Mouse (Mus musculus): ENCODE measurements at regions not wholly inside any gene's neighbourhood (a gene's known extent, or its start where the extent isn't known, plus 50 kb on each side); places are given as distances from the start of the nearest gene placed in this dataset.

DNA sequence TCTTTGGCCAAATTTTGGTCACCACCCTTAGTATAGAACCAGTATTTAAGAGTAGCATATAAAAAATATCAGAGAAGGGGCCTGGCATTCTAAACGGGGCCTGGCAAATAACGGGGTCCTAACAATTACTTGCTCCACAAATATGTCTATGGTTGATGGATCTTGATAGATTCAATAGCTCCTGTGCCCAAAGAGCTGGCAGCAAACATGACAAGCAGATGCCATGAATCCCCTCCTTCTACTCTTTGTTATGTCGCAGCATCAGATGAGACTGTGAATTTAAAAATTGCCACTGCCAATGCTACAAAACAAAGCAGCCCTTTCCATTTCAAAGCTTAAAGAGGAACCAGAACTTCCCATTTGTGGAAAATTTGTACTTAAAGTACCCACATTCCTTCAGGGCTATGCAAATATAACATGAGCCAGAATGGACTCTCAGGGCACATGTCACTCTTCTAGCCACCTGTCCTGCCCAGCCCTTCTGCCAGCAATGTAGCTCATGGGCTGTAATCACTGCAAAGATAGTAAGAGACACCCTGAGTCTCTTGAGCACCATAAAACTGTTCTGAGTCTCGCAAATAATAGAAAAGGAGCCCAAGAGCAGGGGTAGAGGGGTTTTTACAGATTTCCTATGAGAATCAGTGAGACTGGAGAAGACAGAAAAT lies 342.4 kb upstream of the Kirrel3 start:
- DNase-seq: no peak

GRCm38 (mm10) chr9:34155240-34156019 lies 330.3 kb upstream of the Kirrel3 start:
- DNase-seq: no peak

GRCm38 (mm10) chr9:34156581-34156980 lies 329.1 kb upstream of the Kirrel3 start:
- peak; percentile 5 for DNase-seq

DNA sequence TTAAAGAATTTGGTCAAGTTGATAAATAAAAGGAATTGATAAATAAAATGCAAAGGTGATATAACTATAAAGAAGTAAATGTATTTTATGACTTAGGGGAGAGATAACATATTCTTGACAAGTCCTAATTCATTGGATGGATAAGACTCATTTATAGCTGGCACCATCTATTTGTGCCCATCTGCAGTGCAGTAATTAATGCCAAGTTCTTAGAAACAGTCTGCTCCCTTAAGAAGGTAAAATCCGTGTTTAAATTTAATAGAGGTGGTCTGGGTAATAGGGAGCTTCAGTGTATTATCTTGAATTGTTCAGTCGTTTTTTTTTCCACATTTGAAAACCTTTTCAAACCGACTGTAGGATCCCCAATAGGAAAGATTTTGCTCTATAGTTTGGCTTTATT lies 324.6 kb upstream of the Kirrel3 start:
- DNase-seq: no peak

GRCm38 (mm10) chr9:34186314-34186713 lies 299.4 kb upstream of the Kirrel3 start:
- no peak for DNase-seq

DNA sequence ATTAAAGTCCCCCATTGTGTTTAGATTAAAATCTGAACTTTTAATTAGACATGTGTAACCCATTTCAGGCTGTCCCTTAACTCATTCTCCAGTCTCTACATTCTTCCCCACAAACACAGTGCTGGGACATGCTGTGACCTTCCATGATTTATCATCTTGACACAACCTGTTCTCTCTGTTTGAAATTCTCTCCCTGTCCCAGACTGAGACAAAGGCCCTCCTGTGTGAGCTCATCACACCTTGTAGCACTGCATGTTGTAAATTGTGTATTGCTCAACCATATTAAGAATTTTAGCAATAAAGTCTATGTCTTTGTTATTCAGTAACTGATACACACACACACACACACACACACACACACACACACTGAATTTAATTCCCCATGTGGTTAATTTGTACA lies 293.2 kb upstream of the Kirrel3 start:
- no peak for DNase-seq

DNA sequence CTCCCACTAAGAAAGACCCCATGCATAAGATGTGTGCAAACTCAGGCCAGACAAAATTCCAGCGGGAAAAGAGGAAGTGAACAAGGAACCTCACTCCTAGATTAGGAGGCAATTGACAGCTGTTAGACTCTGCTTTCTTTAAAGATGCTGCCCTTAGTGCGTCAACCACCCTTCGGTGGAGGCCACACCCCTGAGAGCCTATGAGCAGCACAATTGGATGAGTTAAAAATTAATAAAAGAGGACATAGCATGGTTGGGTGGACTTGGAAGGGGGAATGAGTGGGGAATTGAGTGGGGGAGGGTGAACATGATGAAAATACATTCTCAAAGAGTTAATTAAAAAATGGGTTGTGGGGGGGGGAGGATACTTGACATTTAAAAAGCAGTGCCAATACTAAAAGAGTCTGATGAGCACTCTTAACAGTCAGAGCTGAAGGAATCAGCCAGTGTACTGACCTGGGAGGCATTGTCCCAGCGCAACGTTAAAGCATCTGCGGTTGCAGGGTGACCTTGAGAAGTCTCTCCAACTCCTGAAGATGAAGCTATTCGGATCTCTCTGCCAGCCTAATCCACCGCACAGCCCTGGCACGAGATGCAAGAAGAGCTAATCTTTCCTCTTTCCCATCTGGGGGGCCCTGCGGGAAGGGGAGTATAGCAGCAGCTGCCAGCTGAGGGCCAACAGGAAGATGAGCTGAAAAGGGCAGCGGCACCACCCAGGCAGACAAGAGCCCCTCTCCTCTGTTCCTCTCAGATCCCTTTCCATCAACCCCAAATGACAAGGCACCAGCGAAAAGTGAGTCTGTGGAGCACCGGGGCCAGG lies 283.4 kb upstream of the Kirrel3 start:
- no peak for DNase-seq

DNA sequence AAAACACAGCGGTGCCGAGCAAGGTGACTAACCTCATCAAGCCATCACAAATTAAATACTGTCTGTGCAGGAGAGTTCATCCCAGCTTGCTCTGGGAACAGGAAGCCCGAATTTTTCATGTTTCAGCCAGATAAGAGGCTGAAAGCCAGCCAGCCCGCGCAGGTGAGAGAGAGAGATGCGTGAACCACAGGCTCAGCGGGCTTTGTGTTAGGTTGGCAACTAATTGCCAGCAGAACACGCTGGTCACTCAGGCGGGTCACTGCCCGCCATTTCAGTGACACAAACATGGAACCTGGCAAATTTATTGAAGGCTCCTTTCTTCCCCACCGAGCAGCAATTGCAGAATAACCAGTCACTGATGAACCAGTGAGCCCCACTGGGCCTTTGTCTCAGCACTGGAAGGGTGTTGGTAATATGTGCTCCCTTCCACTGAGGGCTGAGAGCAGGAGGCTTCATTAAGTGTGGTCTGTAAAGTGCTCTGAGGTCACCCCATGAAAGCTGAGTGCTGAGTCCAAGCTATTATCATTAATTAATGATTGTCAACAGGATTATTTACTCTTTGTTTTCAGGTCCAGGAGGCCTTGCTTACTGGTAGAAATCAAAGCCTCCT lies 282.6 kb upstream of the Kirrel3 start:
- no peak for DNase-seq

GRCm38 (mm10) chr9:34203624-34204365 lies 281.9 kb upstream of the Kirrel3 start:
- DNase-seq: no peak

DNA sequence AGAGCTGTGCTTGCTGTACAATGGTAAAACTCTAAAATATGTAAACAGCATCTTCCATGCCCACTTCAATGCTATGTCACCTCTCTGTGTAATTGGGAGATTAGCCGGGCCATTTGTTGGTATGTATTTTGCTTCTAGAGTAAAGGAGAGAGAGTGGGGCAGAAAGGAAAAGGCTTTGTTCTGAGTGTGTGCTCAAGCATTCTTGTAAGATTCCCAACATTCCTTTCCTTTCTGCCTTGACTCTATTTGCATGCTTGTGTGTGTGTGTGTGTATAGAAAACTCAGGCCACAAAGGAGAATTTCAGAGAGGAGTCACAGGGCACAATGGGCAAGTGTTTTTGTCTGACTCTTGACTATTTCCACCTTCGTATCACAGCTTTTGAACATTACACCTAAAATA lies 281.2 kb upstream of the Kirrel3 start:
- DNase-seq: no peak

DNA sequence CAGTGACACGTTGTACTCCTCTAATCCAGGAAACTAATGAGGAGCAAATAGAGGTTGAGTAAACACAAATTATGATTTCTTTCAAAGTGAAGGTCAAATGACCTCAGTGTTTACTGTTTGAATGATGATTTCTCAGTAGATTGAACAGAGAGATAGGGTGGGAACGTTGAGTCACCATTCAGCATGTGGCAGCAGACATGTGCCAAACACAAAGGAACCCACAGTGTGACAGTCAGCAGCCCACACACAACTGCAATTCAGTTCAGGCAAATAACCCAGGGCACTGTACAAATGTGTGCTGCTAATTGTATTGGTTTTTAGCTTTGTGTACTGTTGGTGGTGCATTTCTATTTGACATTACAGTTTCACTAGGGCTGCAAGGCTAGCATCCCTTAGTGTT lies 254.1 kb upstream of the Kirrel3 start:
- DNase-seq: no peak

- no peak for DNase-seq
Measured at GRCm38 (mm10) chr9:34234734-34235133, 251.0 kb upstream of the Kirrel3 start.

- DNase-seq: no peak
Measured at GRCm38 (mm10) chr9:34239531-34239930, 246.2 kb upstream of the Kirrel3 start.

DNA sequence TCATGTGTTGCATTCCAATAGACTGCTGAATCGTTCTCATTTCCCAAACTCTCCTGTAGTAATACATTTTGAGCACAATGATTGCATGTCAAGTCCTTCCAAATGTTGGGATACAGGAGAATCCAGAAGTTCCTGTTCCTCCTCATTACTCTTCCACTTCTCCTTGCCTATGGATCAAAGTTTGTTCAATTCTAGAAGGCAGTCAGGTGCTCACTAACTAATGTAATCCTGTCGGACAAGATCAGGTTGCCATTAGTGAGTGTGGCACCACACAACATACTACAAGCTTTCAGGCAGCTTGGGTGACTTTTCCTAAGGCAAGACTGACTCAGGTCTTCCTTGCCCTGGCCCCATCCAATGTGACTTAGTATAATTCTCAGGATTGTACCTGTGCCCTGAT lies 242.0 kb upstream of the Kirrel3 start:
- DNase-seq: no peak

- peak; percentile 84 for DNase-seq
Measured at GRCm38 (mm10) chr9:34244576-34244975, 241.1 kb upstream of the Kirrel3 start.

GRCm38 (mm10) chr9:34252796-34253195 lies 232.9 kb upstream of the Kirrel3 start:
- DNase-seq: no peak

- no peak for DNase-seq
Measured at GRCm38 (mm10) chr9:34258492-34258891, 227.2 kb upstream of the Kirrel3 start.

DNA sequence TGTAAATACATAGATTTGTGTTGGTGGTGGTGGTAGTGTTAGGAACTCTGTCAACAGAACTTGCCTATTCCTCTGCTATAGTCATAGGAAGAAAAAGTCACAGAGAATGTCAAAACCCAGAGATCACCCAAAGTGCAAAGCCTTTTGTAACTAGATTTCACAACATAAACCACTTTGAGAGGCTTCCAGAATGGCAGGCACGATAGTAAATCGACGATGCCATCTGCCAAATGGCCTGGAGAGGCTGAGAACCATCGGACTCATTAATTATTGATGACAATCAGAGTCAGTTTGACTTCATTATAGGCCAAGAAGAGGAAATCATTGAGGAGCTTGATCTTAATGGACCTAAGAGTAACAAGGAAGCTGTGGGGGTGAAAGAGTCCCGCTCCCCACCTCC lies 207.6 kb upstream of the Kirrel3 start:
- DNase-seq: no peak

GRCm38 (mm10) chr9:34279386-34279785 lies 206.3 kb upstream of the Kirrel3 start:
- DNase-seq: no peak

DNA sequence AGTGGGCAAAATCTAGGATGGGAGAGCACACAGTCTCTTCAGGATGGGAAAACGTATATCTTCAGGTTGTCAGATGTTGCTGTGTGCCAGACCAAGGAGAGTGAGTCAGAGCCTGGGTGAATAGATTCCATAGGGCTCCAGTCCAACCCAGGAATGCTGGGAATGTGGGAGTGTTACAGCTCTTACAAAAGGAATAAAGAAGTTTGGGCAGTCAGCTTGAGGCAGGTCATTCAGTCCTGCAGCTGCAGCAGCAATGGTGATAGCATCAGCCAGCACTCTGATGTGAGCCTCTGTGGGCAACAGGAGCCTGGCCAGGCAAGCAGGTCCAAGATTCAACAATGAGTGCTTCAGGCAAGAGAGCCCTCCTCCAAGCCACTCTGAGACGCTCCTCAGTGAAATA lies 205.8 kb upstream of the Kirrel3 start:
- DNase-seq: no peak

DNA sequence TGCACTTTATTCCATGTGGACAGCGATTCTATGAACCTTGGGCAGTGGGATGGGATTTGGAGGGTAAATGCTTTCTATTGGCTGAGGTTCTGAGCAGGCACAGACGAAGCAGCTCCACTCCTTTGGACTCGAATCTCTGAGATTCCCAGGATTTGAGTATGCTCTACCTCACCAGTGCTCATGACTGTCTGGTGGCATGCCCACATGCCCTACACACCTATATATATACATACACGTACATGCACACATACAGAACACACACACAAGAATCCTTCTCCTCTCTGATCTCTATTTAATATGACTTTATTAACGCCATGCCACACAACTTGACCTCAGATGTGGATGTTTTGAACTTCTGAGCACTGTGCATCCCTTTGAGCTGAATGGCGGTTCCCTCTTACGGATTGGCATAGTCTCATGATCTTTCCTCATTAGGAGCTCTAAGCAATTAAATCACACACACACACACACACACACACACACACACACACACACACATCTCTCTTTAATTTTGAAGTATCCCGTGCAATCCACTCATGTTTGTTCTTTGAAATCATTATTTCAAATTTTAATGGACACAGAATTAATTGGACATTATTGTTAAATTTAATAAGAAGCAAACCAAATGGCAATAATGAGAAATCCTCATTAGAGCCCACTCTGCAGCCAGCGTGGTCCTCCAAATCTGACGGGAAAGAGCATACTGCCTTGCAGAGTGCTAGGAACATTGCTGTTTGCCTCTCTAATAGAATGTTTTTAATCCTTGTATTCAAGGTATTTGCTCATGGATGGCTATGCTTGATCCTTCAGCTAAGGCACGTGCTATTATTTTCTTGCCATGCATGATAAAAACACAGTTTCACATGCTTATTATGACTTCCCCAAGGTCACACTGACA lies 205.1 kb upstream of the Kirrel3 start:
- no peak for DNase-seq

- no peak for DNase-seq
Measured at GRCm38 (mm10) chr9:34323571-34323970, 162.1 kb upstream of the Kirrel3 start.

Data from cerebellum, adult 9-10 months (tissue).